Mouse (Mus musculus): ENCODE data around the gene Rab3il1.

GRCm38 (mm10) chr19:9954055-9954810, 47.2 kb upstream of the Rab3il1 start:
- TF ChIP-seq CTCF (conservative IDR thresholded peaks at IDR 0.05; ENCODE audit: low read length) (no peak), NANOG (IDR thresholded peaks at IDR 0.05; ENCODE audit: borderline replicate concordance, low read length) (no peak), POU5F1 (IDR thresholded peaks at IDR 0.05; ENCODE audit: borderline replicate concordance, low read length) (no peak)

Data from E14TG2a.4 (cell line).